Comparison of ENCODE assay signal across 18 mouse cellular contexts in genomic region chr13:57937463-57938229, GRCm38 (mm10). TPM values are rescaled to one million over a fixed set of nuclear protein-coding genes. Genes with fewer than 3 reads are reported as not detected.
DNase-seq lines count a peak whose midpoint lies in the region; ATAC-seq and TF ChIP-seq lines count a peak whose summit lies in the region.
"Had no signal": no experiment of that assay in that cellular context is flagged by ENCODE, and none has a peak within 500 bp of the region (broad histone marks: within the 10 kb centered on the region; RNA-seq: fewer than 3 reads in every experiment).

No protein-coding gene starts in this region.

- peaks cover 23% of the 10 kb centered on the region for H3K4me1 ChIP-seq in hindbrain, embryonic 13.5 days (replicated peaks)
- H3K4me1 ChIP-seq in hindbrain, postnatal 0 days (ENCODE audit: insufficient read depth, low read length): no peaks in the 10 kb centered on the region
- H3K4me1 ChIP-seq in forebrain, embryonic 13.5 days: peaks cover 12% of the 10 kb centered on the region
- H3K4me1 ChIP-seq in kidney, adult 2 months (ENCODE audit: control insufficient read depth, insufficient read depth, low read length): no peaks in the 10 kb centered on the region
- H3K4me1 ChIP-seq: heart, embryonic 13.5 days; limb, embryonic 12.5 days had no signal

- H3K36me3 ChIP-seq in hindbrain, embryonic 13.5 days: no peaks in the 10 kb centered on the region
- no peaks in the 10 kb centered on the region for H3K36me3 ChIP-seq in hindbrain, postnatal 0 days (ENCODE audit: insufficient read depth, low read length)
- no peaks in the 10 kb centered on the region for H3K36me3 ChIP-seq in forebrain, embryonic 13.5 days (ENCODE audit: poor library complexity, severe bottlenecking)
- no peaks in the 10 kb centered on the region for H3K36me3 ChIP-seq in kidney, adult 2 months (ENCODE audit: control insufficient read depth, insufficient read depth, low read length)
- H3K36me3 ChIP-seq: heart, embryonic 13.5 days; limb, embryonic 12.5 days; midbrain, embryonic 15.5 days had no signal

- TF ChIP-seq POLR2A in kidney, adult 2 months (IDR thresholded peaks at IDR 0.05; ENCODE audit: low read depth, low read length): no peak

- H3K4me2 ChIP-seq in hindbrain, embryonic 13.5 days: no peak overlapping the region
- H3K4me2 ChIP-seq in hindbrain, postnatal 0 days (ENCODE audit: low read depth, low read length): no peak overlapping the region
- H3K4me2 ChIP-seq in forebrain, embryonic 13.5 days: no peak overlapping the region
- H3K4me2 ChIP-seq: heart, embryonic 13.5 days; limb, embryonic 12.5 days; midbrain, embryonic 15.5 days had no signal

- TF ChIP-seq CTCF in hindbrain, postnatal 0 days (IDR thresholded peaks at IDR 0.05; ENCODE audit: low read depth): no peak
- no peak for TF ChIP-seq CTCF in kidney, adult 2 months (conservative IDR thresholded peaks at IDR 0.05; ENCODE audit: insufficient read depth, insufficient read length, low read depth, low read length)

- no peak overlapping the region for H3K4me3 ChIP-seq in hindbrain, embryonic 13.5 days
- H3K4me3 ChIP-seq in hindbrain, postnatal 0 days (ENCODE audit: low read length): no peak overlapping the region
- no peak overlapping the region for H3K4me3 ChIP-seq in forebrain, embryonic 13.5 days
- H3K4me3 ChIP-seq in kidney, adult 2 months (ENCODE audit: insufficient read depth, low read depth, low read length): no peak overlapping the region
- H3K4me3 ChIP-seq: heart, embryonic 13.5 days; limb, embryonic 12.5 days; midbrain, embryonic 15.5 days had no signal

- ATAC-seq in hindbrain, embryonic 13.5 days (ENCODE audit: low FRiP score): no peak
- ATAC-seq in hindbrain, postnatal 0 days: no peak
- ATAC-seq in forebrain, embryonic 13.5 days: peak; percentile 81
- ATAC-seq: midbrain, embryonic 15.5 days had no signal

- no peaks in the 10 kb centered on the region for H3K9me3 ChIP-seq in hindbrain, embryonic 13.5 days
- no peaks in the 10 kb centered on the region for H3K9me3 ChIP-seq in hindbrain, postnatal 0 days (ENCODE audit: low read length)
- no peaks in the 10 kb centered on the region for H3K9me3 ChIP-seq in forebrain, embryonic 13.5 days (replicated peaks)
- H3K9me3 ChIP-seq: heart, embryonic 13.5 days; limb, embryonic 12.5 days; midbrain, embryonic 15.5 days had no signal

- peaks cover 25% of the 10 kb centered on the region for H3K27me3 ChIP-seq in hindbrain, embryonic 13.5 days
- H3K27me3 ChIP-seq in hindbrain, postnatal 0 days (ENCODE audit: insufficient read depth, low read length): peaks cover 9% of the 10 kb centered on the region
- H3K27me3 ChIP-seq in forebrain, embryonic 13.5 days: no peaks in the 10 kb centered on the region
- no peaks in the 10 kb centered on the region for H3K27me3 ChIP-seq in kidney, adult 2 months (replicated peaks; ENCODE audit: control insufficient read depth, insufficient read depth, low read length)
- H3K27me3 ChIP-seq: heart, embryonic 13.5 days; midbrain, embryonic 15.5 days had no signal

- 73% methylated on average over 4 of the region's 4 CpGs for WGBS in hindbrain, embryonic 13.5 days
- WGBS in hindbrain, postnatal 0 days: 78% methylated on average over 4 of the region's 4 CpGs
- WGBS in forebrain, embryonic 13.5 days: 66% methylated on average over 4 of the region's 4 CpGs
- 83% methylated on average over 4 of the region's 4 CpGs for WGBS in kidney, adult 2 months

- no peak overlapping the region for H3K9ac ChIP-seq in hindbrain, embryonic 13.5 days
- no peak overlapping the region for H3K9ac ChIP-seq in hindbrain, postnatal 0 days (replicated peaks; ENCODE audit: low read length)
- H3K9ac ChIP-seq in forebrain, embryonic 13.5 days: no peak overlapping the region
- H3K9ac ChIP-seq: heart, embryonic 13.5 days; limb, embryonic 12.5 days; midbrain, embryonic 15.5 days had no signal

- intact Hi-C loops in left cerebral cortex, postnatal 10 days (cut with DNase I): no loop called here

- H3K27ac ChIP-seq in hindbrain, embryonic 13.5 days: peak overlapping the region; percentile 20; the same call in 1 of the 2 replicates
- no peak overlapping the region for H3K27ac ChIP-seq in hindbrain, postnatal 0 days
- H3K27ac ChIP-seq in forebrain, embryonic 13.5 days: peak overlapping the region; percentile 79
- H3K27ac ChIP-seq in kidney, adult 2 months (ENCODE audit: insufficient read depth, low read depth, low read length): no peak overlapping the region
- H3K27ac ChIP-seq: heart, embryonic 13.5 days; limb, embryonic 12.5 days had no signal

- DNase-seq in hindbrain, postnatal 0 days (ENCODE audit: low spot score): no peak
- DNase-seq in left cerebral cortex, postnatal 10 days (ENCODE audit: extremely low spot score in 1 of 2, low spot score in 2 of 2): peak; percentile 40 to 51
- peak; percentile 52 to 80 for DNase-seq in right cerebral cortex, postnatal 10 days (ENCODE audit: low spot score in 2 of 2)
- no peak for DNase-seq in yolk sac, embryonic 10.5 days (ENCODE audit: low spot score)
- DNase-seq in gastrocnemius, postnatal 10 days: no peak
- DNase-seq in kidney, adult 2 months: no peak
- DNase-seq: adrenal gland, adult 8-10 months; cerebellum, postnatal 25 days; kidney, adult 18-20 months; kidney, postnatal 4 days; lung, postnatal 4 days; thymus, postnatal 25 days had no signal

RNA-seq across cellular contexts. Expression of gene Spock1, which starts 29.5 kb away (rescaled TPM):
- polyA plus RNA-seq in hindbrain, embryonic 13.5 days (2015; fragmentation: Nextera tagmentation; extraction: Ambion mirVana): 69.4 and 70.1 TPM in 2 replicates
- 101 and 118 TPM in 2 replicates for total RNA-seq in hindbrain, postnatal 0 days (2014; rRNA removed)
- 72.1 and 80.3 TPM in 2 replicates for polyA plus RNA-seq in hindbrain, postnatal 0 days (2015; fragmentation: Nextera tagmentation; extraction: Ambion mirVana)
- 13.1 and 13.2 TPM in 2 replicates for polyA plus RNA-seq in forebrain, embryonic 13.5 days (2015; fragmentation: Nextera tagmentation; extraction: Ambion mirVana)
- 100 to 1,000 TPM; 276 to 302 TPM for total RNA-seq in left cerebral cortex, postnatal 10 days (2021)
- under 1 TPM; 0.84 to 0.85 TPM for total RNA-seq in gastrocnemius, postnatal 10 days (2021)
- polyA plus RNA-seq in kidney, adult 2 months (2012; rRNA removed): 0.19 TPM in 2 replicates
- total RNA-seq: neutrophil, adult 5-6 weeks had no signal

Comparison
In these comparisons a context has a peak if more than half of its experiments do, and no peak if none do; other contexts are left out.
1. H3K27ac ChIP-seq: peak in hindbrain, embryonic 13.5 days (single experiment) and forebrain, embryonic 13.5 days (single experiment); none in hindbrain, postnatal 0 days (single experiment) and kidney, adult 2 months (single experiment).
2. DNase-seq: peak in left cerebral cortex, postnatal 10 days (2 of 2) and right cerebral cortex, postnatal 10 days (2 of 2); none in hindbrain, postnatal 0 days (single experiment), yolk sac, embryonic 10.5 days (single experiment), gastrocnemius, postnatal 10 days (single experiment) and kidney, adult 2 months (single experiment).
3. RNA of gene Spock1, which starts 29.5 kb away (polyA plus RNA-seq): 72.1 to 80.3 TPM in hindbrain, postnatal 0 days, 69.4 to 70.1 TPM in hindbrain, embryonic 13.5 days and 13.1 to 13.2 TPM in forebrain, embryonic 13.5 days; 0.19 TPM in kidney, adult 2 months; every median in the first group is over 10 times any median in the second.